Mouse (Mus musculus) E14TG2a.4 (cell line): ENCODE data around the gene Mrpl12.
A peak's percentile ranks its signal among the peaks of the same experiment; 100 is the strongest.

Source experiments
- H3K27me3 ChIP-seq: 2 replicates; pipeline ENCODE4 v1.6.1; 2014; ENCODE audit warnings: low read length, control low read depth; ENCODE audit not compliant: insufficient read depth
- H3K36me3 ChIP-seq: 2 replicates; pipeline ENCODE4 v1.6.1; 2014; ENCODE audit warnings: low read length, control low read depth; ENCODE audit not compliant: insufficient read depth
- H3K4me1 ChIP-seq: replicated peaks from 2 replicates; pipeline ENCODE4 v1.6.1; 2014; ENCODE audit warnings: low read depth, low read length, control low read depth
- H3K4me3 ChIP-seq: replicated peaks from 2 replicates; pipeline ENCODE4 v1.5.1; 2014; ENCODE audit warnings: mild to moderate bottlenecking, low read length
- H3K9me3 ChIP-seq: 2 replicates; pipeline ENCODE4 v1.6.1; 2014; ENCODE audit warnings: low read length, control low read depth
- CTCF ChIP-seq: conservative IDR thresholded peaks from 2 replicates; pipeline ENCODE4 v1.5.1; 2014; ENCODE audit warnings: low read length
- NANOG ChIP-seq: IDR thresholded peaks from 2 replicates; pipeline ENCODE4 v1.6.1; 2014; ENCODE audit warnings: borderline replicate concordance, low read length, mixed read lengths
- POU5F1 ChIP-seq: IDR thresholded peaks from 2 replicates; pipeline ENCODE4 v1.6.1; 2014; ENCODE audit warnings: low read length, borderline replicate concordance

Gene Mrpl12

DNA sequence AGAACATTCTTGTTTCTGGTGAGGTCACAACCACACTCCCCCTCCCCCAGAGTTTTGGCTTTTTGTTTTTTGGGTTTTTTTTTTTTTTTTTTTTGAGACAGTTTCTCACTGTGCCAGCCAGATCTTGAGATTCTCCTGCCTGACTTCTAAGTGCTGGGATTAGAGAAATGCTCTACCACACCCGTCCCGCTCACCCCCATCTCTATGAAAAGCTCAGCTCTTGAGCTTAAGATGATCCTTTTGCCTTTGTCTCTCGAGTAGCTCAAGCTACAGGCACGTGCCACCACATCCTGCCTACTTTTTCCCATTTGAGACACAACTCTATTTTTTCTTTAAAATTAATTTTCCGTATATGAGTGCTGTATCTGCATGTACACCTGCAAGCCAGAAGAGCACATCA is 20.0 kb upstream of the Mrpl12 start:
- Histone ChIP-seq H3K36me3 (peaks cover 76% of the 10 kb centered on the region), H3K9me3 (no peaks in the 10 kb centered on the region), H3K27me3 (no peaks in the 10 kb centered on the region), H3K4me3 (no peak overlapping the region), H3K4me1 (peaks cover 43% of the 10 kb centered on the region)
- no peak for TF ChIP-seq POU5F1

DNA sequence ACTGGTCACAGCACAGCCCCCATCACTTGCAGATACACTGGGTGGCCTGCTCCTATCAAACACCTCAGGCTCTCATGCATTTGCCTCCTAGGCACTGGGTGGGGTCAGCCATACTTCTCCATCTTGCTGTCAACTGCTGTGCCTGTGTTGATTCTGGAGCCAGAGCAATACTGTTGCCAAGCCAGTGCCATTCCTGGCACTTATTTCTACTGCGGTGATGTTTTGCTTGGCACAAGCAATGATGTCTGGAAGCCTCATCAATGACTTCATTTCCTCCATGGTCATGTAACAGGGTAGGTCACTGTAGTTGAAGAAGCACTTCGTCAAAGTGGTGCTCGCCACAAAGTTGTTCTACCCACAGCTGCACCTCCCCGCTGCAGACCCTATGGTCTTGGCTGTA is 18.9 kb upstream of the Mrpl12 start:
- peaks cover 36% of the 10 kb centered on the region for H3K4me1 ChIP-seq
- TF ChIP-seq CTCF, result no peak
- no peak for TF ChIP-seq POU5F1
- no peak for TF ChIP-seq NANOG
- H3K36me3 ChIP-seq, result peaks cover 78% of the 10 kb centered on the region
- H3K9me3 ChIP-seq, result no peaks in the 10 kb centered on the region
- H3K4me3 ChIP-seq, result no peak overlapping the region
- no peaks in the 10 kb centered on the region for H3K27me3 ChIP-seq

DNA sequence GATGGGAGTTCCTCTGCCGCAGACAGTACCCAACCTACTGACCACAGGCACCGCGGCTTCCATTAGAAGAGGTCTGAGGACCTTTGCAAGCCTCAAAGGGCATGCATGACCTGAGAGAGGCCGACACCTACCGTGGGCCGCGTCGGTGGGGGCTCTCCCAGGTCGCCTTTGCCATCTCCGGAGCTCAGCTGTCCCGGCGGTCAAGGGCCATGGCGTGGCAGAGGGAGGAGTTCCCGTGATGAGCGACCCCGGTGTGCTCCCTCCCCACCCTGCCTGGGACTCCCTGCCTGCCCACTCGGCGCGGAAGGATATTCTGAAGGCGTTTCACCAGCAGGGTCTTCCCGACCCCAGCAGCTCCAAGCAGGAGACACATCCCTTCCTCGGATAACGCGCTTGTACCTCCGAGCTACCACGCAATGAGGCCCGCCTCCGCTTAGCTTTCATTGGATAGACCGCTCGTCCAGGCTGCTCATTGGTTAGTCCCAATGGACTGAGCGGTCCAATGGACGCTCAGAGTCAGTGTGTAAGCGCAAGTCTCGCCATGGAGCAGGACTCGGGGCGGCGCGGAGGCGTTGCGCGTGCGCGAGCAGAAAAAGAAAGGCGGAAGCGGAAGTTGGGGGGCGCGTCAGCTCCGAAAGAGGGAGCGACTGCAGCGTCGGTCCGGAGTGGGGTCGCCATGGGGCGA is 17.2 kb upstream of the Mrpl12 start, which contains the start of gene Arl16:
Arl16 (minus strand) TSS at position 557 of the 685 bp plus-strand sequence.
- Histone ChIP-seq H3K4me1 (peaks cover 26% of the 10 kb centered on the region), H3K27me3 (no peaks in the 10 kb centered on the region), H3K36me3 (peaks cover 78% of the 10 kb centered on the region), H3K9me3 (no peaks in the 10 kb centered on the region), H3K4me3 (peak within 1 kb of the TSS; percentile 99)
- no peak for TF ChIP-seq NANOG
- TF ChIP-seq CTCF, result no peak
- no peak for TF ChIP-seq POU5F1

DNA sequence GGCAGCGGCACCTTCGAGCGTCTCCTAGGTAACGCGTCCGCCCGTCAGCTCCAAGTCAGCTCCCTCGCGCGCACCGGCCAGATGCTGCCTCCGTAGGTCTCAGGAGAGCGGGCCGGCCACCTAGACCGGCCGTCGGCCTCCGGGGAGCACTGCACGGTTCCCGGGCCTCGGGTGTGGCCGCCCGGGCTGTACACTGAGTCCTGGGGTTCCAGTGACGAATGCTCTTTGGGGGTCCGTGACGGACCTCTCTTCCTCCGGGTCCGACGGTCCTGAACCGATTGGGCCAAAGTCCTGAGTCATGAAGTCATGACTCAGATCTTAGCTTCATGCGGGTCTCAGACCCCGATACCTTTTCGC is 16.7 kb upstream of the Mrpl12 start:
- TF ChIP-seq CTCF (no peak), NANOG (no peak), POU5F1 (no peak)

DNA sequence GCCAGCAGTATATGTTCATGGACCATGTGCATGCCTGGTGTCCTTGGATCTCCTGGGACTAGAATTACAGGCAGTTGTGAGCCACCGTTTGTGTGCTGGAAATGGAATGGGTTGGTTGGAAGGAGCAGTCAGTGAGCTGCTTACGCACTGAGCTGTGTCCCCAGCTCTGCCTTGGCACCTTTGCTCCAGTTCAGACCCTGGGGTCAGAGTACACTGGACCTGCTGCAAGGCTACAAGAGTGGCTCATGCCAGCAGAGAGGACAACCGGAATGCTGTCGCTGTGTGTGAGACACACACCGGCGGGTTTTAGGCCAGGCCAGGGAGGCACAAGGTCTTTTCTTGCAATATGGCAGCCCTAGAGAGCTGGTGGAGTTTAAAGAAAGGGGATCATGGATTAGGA is 12.4 kb upstream of the Mrpl12 start:
- peaks cover 26% of the 10 kb centered on the region for H3K4me1 ChIP-seq
- no peak overlapping the region for H3K4me3 ChIP-seq
- H3K36me3 ChIP-seq, result peaks cover 80% of the 10 kb centered on the region
- H3K9me3 ChIP-seq, result no peaks in the 10 kb centered on the region
- TF ChIP-seq NANOG (no peak), CTCF (no peak), POU5F1 (no peak)
- no peaks in the 10 kb centered on the region for H3K27me3 ChIP-seq

More for the DNA sequence above, 16.7 kb upstream of the Mrpl12 start:
- peaks cover 24% of the 10 kb centered on the region for H3K4me1 ChIP-seq
- no peaks in the 10 kb centered on the region for H3K9me3 ChIP-seq
- no peaks in the 10 kb centered on the region for H3K27me3 ChIP-seq
- peaks cover 78% of the 10 kb centered on the region for H3K36me3 ChIP-seq
- peak overlapping the region; percentile 99 for H3K4me3 ChIP-seq

DNA sequence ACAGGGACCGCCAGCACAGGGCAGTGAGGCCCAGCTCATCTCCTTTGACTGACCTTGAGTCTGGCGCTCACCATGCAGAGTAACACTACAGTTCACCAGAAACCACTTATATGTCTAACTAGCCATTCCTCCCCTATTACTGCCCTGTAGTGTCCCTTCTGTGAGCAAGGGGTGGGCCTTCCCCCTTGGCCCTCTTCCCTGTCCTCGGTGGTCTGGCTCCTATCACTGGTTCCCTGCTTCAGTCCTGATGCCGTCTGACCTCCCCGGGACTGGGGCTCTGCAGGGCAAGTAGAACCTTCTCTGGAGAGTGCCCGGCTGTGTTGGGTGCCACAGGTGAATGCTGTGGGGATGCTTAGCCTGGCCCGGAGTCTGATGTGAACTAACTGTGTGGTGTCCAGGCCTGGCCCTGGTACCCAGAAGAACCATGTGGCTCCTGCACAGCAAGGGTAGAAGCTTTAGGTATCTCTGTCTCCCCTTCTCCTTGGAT is 922 bp upstream of the Mrpl12 start:
- Histone ChIP-seq H3K36me3 (peaks cover 83% of the 10 kb centered on the region), H3K4me1 (peaks cover 57% of the 10 kb centered on the region), H3K27me3 (no peaks in the 10 kb centered on the region), H3K4me3 (peak overlapping the region; percentile 99), H3K9me3 (no peaks in the 10 kb centered on the region)
- TF ChIP-seq POU5F1, result no peak
- TF ChIP-seq NANOG, result no peak
- no peak for TF ChIP-seq CTCF

GRCm38 (mm10) chr11:120485251-120485650 is 838 bp downstream of the Mrpl12 start:
- Histone ChIP-seq H3K27me3 (no peaks in the 10 kb centered on the region), H3K9me3 (no peaks in the 10 kb centered on the region), H3K36me3 (peaks cover 84% of the 10 kb centered on the region), H3K4me3 (peak overlapping the region; percentile 99), H3K4me1 (peaks cover 69% of the 10 kb centered on the region)
- TF ChIP-seq NANOG (no peak), CTCF (no peak), POU5F1 (no peak)

GRCm38 (mm10) chr11:120488516-120488915 is 4.1 kb downstream of the Mrpl12 start:
- Histone ChIP-seq H3K4me1 (peaks cover 83% of the 10 kb centered on the region), H3K9me3 (no peaks in the 10 kb centered on the region), H3K4me3 (no peak overlapping the region), H3K36me3 (peaks cover 61% of the 10 kb centered on the region), H3K27me3 (no peaks in the 10 kb centered on the region)
- TF ChIP-seq POU5F1 (no peak), CTCF (no peak), NANOG (no peak)
